Mouse (Mus musculus) ES-E14 (cell line): ENCODE measurements around the gene Dennd4a. TPM values are rescaled to one million over a fixed set of nuclear protein-coding genes. Genes with fewer than 3 reads are reported as not detected.

Source experiments
- DNase-seq: peaks from one replicate; pipeline ENCODE4 v3.0.0-alpha.2; 2013; ENCODE audit warnings: low read depth, low spot score
- H3K27ac ChIP-seq: 2 replicates; pipeline ENCODE4 v1.5.1; 2012; ENCODE audit warnings: low read depth, mild to moderate bottlenecking, low read length, moderate library complexity, mixed read lengths; ENCODE audit not compliant: poor library complexity, insufficient read depth, severe bottlenecking
- H3K36me3 ChIP-seq: 2 replicates; pipeline ENCODE4 v1.6.1; 2012; ENCODE audit warnings: mild to moderate bottlenecking, low read length, moderate library complexity, mixed read lengths; ENCODE audit not compliant: control insufficient read depth, poor library complexity, insufficient read depth, severe bottlenecking
- H3K4me1 ChIP-seq, 2 experiments: fragments of 150-350 bp in 1 of 2; sonication (generic) in 1 of 2; 2 replicates each; pipeline ENCODE4 v1.6.1; 2012; ENCODE audit warnings: low read length in 2 of 2, mild to moderate bottlenecking in 1 of 2, mixed read lengths in 1 of 2; ENCODE audit not compliant: control insufficient read depth in 2 of 2, insufficient read depth in 2 of 2, poor library complexity in 1 of 2
- H3K4me3 ChIP-seq, 2 experiments: fragments of 150-350 bp in 1 of 2; sonication (generic) in 1 of 2; 2 replicates each; pipeline ENCODE4 v1.5.1; 2012; ENCODE audit warnings: low read length in 2 of 2, low read depth in 1 of 2, mild to moderate bottlenecking in 1 of 2, mixed read lengths in 1 of 2; ENCODE audit not compliant: insufficient read depth in 1 of 2, poor library complexity in 1 of 2, severe bottlenecking in 1 of 2
- H3K9ac ChIP-seq: 2 replicates; pipeline ENCODE4 v1.6.1; 2012; ENCODE audit warnings: low read depth, mild to moderate bottlenecking, low read length, mixed read lengths; ENCODE audit not compliant: poor library complexity, insufficient read depth, severe bottlenecking
- H3K9me3 ChIP-seq: fragments of 150-350 bp; sonication (generic); 2 replicates; pipeline ENCODE4 v1.6.1; 2012; ENCODE audit warnings: low read depth, mild to moderate bottlenecking, low read length; ENCODE audit not compliant: control insufficient read depth, insufficient read depth
- CHD2 ChIP-seq: IDR thresholded peaks from 2 replicates; pipeline ENCODE4 v1.6.1; 2014; ENCODE audit warnings: mild to moderate bottlenecking, low read depth, low read length, inconsistent platforms
- HCFC1 ChIP-seq: IDR thresholded peaks from 2 replicates; pipeline ENCODE4 v1.6.1; 2012; ENCODE audit warnings: low read length, inconsistent platforms, borderline replicate concordance; ENCODE audit not compliant: insufficient read depth
- MAFK ChIP-seq: IDR thresholded peaks from 2 replicates; pipeline ENCODE4 v1.6.1; 2014; ENCODE audit warnings: mild to moderate bottlenecking, low read depth, low read length, inconsistent platforms; ENCODE audit not compliant: insufficient read depth
- ZC3H11A ChIP-seq: IDR thresholded peaks from 2 replicates; pipeline ENCODE4 v1.6.1; 2012; ENCODE audit warnings: low read depth, mild to moderate bottlenecking, inconsistent platforms, low read length, borderline replicate concordance
- ZNF384 ChIP-seq: IDR thresholded peaks from 2 replicates; pipeline ENCODE4 v1.6.1; 2012; ENCODE audit warnings: low read depth, low read length, inconsistent platforms
- in situ Hi-C, 2 experiments: fragments of 600-800 bp; cut with MboI; formaldehyde crosslinking; loops; one replicate each; pipeline ENCODE4 v1.15.1; 2025; ENCODE audit warnings: low sequenced_read_pairs in 2 of 2, inconsistent platforms in 1 of 2; ENCODE audit not compliant: unreplicated experiment in 2 of 2
- total RNA-seq: library from RNA; depleted of rRNA; stranded (reverse); fragments of 300-350 nt; gene quantifications from 2 replicates; pipeline ENCODE4 v1.2.3, GENCODE M21; 2012

The Dennd4a gene
- total RNA-seq, 1 experiment, result 3.7 TPM

DNA sequence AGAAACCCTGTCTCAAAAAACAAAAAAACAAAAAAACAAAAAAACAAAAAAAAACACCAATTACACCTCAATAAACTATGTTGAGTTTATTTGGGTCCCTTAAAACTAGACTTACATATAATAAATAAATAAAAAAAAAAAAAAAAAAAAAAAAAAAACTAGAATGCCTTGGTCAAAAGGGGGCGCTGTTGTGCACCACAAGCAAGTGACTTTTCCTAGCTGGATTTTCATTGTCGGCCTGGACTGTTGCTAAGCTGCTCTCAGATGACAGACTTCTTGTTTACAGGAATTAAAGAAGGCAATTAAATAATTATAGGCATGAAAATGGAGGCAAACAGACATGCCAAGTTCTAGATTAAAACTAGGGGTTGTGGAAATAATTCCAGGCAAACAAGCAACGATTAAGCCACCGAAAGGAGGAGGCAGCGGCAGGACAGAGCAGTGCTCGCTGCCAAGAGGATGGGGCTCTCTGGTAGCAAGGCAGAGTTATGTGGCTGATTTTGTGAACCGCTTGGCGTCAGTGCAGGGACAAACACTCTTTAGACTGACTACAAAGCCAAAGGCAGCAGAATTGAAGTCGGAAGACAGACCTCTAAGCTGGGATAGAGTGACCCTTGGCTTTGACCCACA, 42.0 kb upstream of the Dennd4a start:
- H3K9ac ChIP-seq, result no peak overlapping the region
- no peaks in the 10 kb centered on the region for H3K36me3 ChIP-seq
- H3K4me3 ChIP-seq, result peak overlapping the region in 1 of 2 experiments; percentile 6; a peak in 1 of 4 replicates
- in situ Hi-C loops, result no loop called here
- no peak overlapping the region for H3K27ac ChIP-seq
- no peak for TF ChIP-seq CHD2
- TF ChIP-seq MAFK, result no peak
- peak; percentile 99 for TF ChIP-seq ZNF384
- TF ChIP-seq ZC3H11A, result no peak
- TF ChIP-seq HCFC1, result no peak
- DNase-seq, result peak; percentile 50
- H3K9me3 ChIP-seq, result no peaks in the 10 kb centered on the region
- H3K4me1 ChIP-seq, result no peaks in the 10 kb centered on the region

GRCm38 (mm10) chr9:64769911-64770310, 41.2 kb upstream of the Dennd4a start:
- DNase-seq, result no peak
- H3K4me1 ChIP-seq, result no peaks in the 10 kb centered on the region
- in situ Hi-C loops, result no loop called here
- no peaks in the 10 kb centered on the region for H3K36me3 ChIP-seq
- H3K9me3 ChIP-seq, result no peaks in the 10 kb centered on the region
- H3K4me3 ChIP-seq, result no peak overlapping the region
- no peak for TF ChIP-seq ZNF384
- no peak for TF ChIP-seq MAFK
- TF ChIP-seq HCFC1, result no peak
- TF ChIP-seq CHD2, result no peak
- no peak for TF ChIP-seq ZC3H11A
- no peak overlapping the region for H3K27ac ChIP-seq
- no peak overlapping the region for H3K9ac ChIP-seq

DNA sequence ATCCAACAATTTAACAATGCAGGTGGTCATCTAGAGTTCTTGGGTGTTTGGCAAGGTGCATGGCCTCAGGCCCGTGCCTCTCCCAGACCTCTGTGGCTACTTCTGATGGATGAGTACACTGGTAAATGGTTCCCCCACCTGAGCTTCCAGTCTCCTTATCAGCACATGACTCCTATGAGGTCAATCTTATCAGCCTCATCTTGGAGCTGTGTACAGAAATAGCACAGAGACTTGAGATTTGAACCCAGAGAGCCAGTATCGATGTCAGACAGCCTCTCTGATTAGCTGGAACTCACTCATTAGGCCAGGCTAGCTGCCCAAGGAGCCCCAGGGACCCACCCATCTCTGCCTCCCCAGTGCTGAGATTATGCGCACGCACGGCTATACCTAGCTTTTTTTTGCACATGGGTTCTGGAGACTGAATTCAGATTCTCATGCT, 40.7 kb upstream of the Dennd4a start:
- Histone ChIP-seq H3K36me3 (no peaks in the 10 kb centered on the region), H3K9me3 (no peaks in the 10 kb centered on the region), H3K27ac (no peak overlapping the region), H3K9ac (no peak overlapping the region), H3K4me3 (no peak overlapping the region), H3K4me1 (no peaks in the 10 kb centered on the region)
- in situ Hi-C loops, result no loop called here
- no peak for DNase-seq
- no peak for TF ChIP-seq MAFK
- no peak for TF ChIP-seq ZNF384
- no peak for TF ChIP-seq HCFC1
- no peak for TF ChIP-seq CHD2
- TF ChIP-seq ZC3H11A, result no peak

DNA sequence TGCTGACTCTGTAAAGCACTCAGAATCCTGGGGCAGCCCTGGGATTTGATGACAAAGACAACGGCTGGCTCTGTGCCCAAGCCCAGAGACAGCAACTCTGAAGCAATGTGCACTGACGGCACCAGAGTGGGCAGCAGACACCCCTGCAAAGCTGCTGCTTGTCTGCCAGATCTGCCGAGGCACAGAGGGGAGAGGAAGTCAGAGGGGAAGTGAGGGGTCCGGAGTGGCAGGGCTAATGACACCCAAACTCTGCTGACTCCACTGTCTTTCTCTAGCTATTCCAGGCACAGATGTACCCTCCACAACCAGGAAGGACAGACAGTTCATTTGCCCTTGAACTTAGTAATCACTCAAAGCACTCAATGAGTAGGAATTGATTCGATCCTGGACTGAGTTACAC, 39.9 kb upstream of the Dennd4a start:
- Histone ChIP-seq H3K9me3 (no peaks in the 10 kb centered on the region), H3K4me1 (no peaks in the 10 kb centered on the region), H3K36me3 (no peaks in the 10 kb centered on the region), H3K4me3 (no peak overlapping the region), H3K27ac (no peak overlapping the region), H3K9ac (no peak overlapping the region)
- in situ Hi-C loops, result no loop called here
- TF ChIP-seq MAFK (no peak), HCFC1 (no peak), ZNF384 (no peak), ZC3H11A (no peak), CHD2 (no peak)
- no peak for DNase-seq

- no peak overlapping the region for H3K4me3 ChIP-seq
- no peaks in the 10 kb centered on the region for H3K4me1 ChIP-seq
- in situ Hi-C loops, result no loop called here
- no peaks in the 10 kb centered on the region for H3K36me3 ChIP-seq
- H3K27ac ChIP-seq, result no peak overlapping the region
- TF ChIP-seq CHD2 (no peak), ZNF384 (no peak), HCFC1 (no peak), MAFK (no peak), ZC3H11A (no peak)
- no peak for DNase-seq
- no peaks in the 10 kb centered on the region for H3K9me3 ChIP-seq
- no peak overlapping the region for H3K9ac ChIP-seq
These were observed 37.9 kb upstream of the Dennd4a start for GRCm38 (mm10) chr9:64773254-64773653.
